In the genomic region with DNA sequence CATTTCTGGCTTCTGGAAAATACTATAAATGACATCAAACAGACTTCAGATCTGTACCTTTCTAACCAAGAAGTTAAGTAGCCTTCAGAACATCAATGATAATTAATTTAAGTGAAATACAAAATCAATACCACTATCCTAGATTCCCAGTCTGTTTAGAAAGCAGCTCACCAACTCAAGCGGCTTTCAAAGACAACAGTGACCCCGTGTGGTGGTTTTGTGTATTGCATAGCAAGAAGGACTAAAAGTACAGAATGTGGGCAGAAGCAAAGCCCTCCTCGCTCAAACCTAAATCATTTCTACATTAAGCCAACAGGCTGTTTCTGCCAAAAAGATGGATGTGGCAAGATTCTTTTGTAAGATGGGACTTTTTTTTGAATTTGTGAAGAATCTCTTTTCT, we compare ENCODE assay signal across 9 mouse cellular contexts.
A peak's percentile ranks its signal among the peaks of the same experiment; 100 is the strongest.
DNase-seq lines count a peak whose midpoint lies in the region; ATAC-seq and TF ChIP-seq lines count a peak whose summit lies in the region.
"Had no signal": no experiment of that assay in that cellular context is flagged by ENCODE, and none has a peak within 500 bp of the region (broad histone marks: within the 10 kb centered on the region; RNA-seq: fewer than 3 reads in every experiment).

No protein-coding gene starts in this region.

- no peak overlapping the region for H3K27ac ChIP-seq in liver, embryonic 14.5 days
- H3K27ac ChIP-seq: limb, embryonic 15.5 days had no signal

- WGBS in liver, embryonic 14.5 days (ENCODE audit: insufficient replicate concordance) = 6% methylated on average over 3 of the region's 3 CpGs

- no peak for ATAC-seq in G1E (ENCODE audit: extremely low read depth, insufficient number of reproducible peaks, low FRiP score, poor library complexity, severe bottlenecking)
- no peak for ATAC-seq in liver, embryonic 14.5 days (ENCODE audit: insufficient read depth)
- ATAC-seq in activated CD4-positive, CD25-positive, alpha-beta regulatory T cell, adult 4 months = no peak

- no peak overlapping the region for H3K9ac ChIP-seq in liver, embryonic 14.5 days (replicated peaks)
- H3K9ac ChIP-seq: limb, embryonic 15.5 days had no signal

- no peak overlapping the region for H3K4me2 ChIP-seq in liver, embryonic 14.5 days (ENCODE audit: low read depth)
- H3K4me2 ChIP-seq: limb, embryonic 15.5 days had no signal

- H3K27me3 ChIP-seq in G1E (ENCODE audit: insufficient read depth, low read length) = peaks cover 20% of the 10 kb centered on the region
- H3K27me3 ChIP-seq in liver, embryonic 14.5 days (ENCODE audit: control insufficient read depth, insufficient read depth, low read length) = no peaks in the 10 kb centered on the region
- H3K27me3 ChIP-seq: limb, embryonic 15.5 days had no signal

- H3K4me3 ChIP-seq in G1E (ENCODE audit: low read depth, low read length) = no peak overlapping the region
- H3K4me3 ChIP-seq in liver, embryonic 14.5 days (ENCODE audit: insufficient read depth in 1 of 2, low read depth in 2 of 2, low read length in 2 of 2) = no peak overlapping the region
- H3K4me3 ChIP-seq: limb, embryonic 15.5 days had no signal

- no peaks in the 10 kb centered on the region for H3K36me3 ChIP-seq in G1E (replicated peaks)
- no peaks in the 10 kb centered on the region for H3K36me3 ChIP-seq in liver, embryonic 14.5 days (replicated peaks; ENCODE audit: control insufficient read depth, insufficient read depth, low read depth)
- H3K36me3 ChIP-seq: limb, embryonic 15.5 days had no signal

- no peaks in the 10 kb centered on the region for H3K9me3 ChIP-seq in G1E (replicated peaks)
- no peaks in the 10 kb centered on the region for H3K9me3 ChIP-seq in liver, embryonic 14.5 days (ENCODE audit: control insufficient read depth, low read length)
- H3K9me3 ChIP-seq: limb, embryonic 15.5 days had no signal

- TF ChIP-seq CTCF in G1E (IDR thresholded peaks at IDR 0.05; ENCODE audit: low read depth, low read length) = peak; percentile 92
- peak; percentile 83 for TF ChIP-seq CTCF in liver, embryonic 14.5 days (IDR thresholded peaks at IDR 0.05; ENCODE audit: low read depth)

- peak; percentile 75 to 76 for DNase-seq in B cell, adult 2 months
- peak; percentile 48 for DNase-seq in G1E (ENCODE audit: low spot score)
- DNase-seq in cerebellum, adult 11 months = peak; percentile 71
- DNase-seq in frontal cortex, postnatal 10 days (ENCODE audit: low spot score in 2 of 2) = peak; percentile 61 to 86
- peak; percentile 82 for DNase-seq in kidney, postnatal 14 days
- peak; percentile 46 to 59 (median 49) for DNase-seq in liver, embryonic 14.5 days (ENCODE audit: low read depth in 3 of 3, low spot score in 3 of 3)
- DNase-seq in right cerebral cortex, postnatal 25 days = peak; percentile 86

- no peaks in the 10 kb centered on the region for H3K4me1 ChIP-seq in G1E (ENCODE audit: insufficient read depth, low read depth, low read length)
- H3K4me1 ChIP-seq in liver, embryonic 14.5 days (replicated peaks; ENCODE audit: control insufficient read depth in 2 of 2, insufficient read depth in 2 of 2, low read length in 1 of 2) = peaks cover 0 to 5% of the 10 kb centered on the region in 2 experiments; a peak in 2 of 4 replicates
- H3K4me1 ChIP-seq: limb, embryonic 15.5 days had no signal

- TF ChIP-seq EP300 in liver, embryonic 14.5 days (IDR thresholded peaks at IDR 0.05; ENCODE audit: low read depth) = no peak
